In the genomic region with DNA sequence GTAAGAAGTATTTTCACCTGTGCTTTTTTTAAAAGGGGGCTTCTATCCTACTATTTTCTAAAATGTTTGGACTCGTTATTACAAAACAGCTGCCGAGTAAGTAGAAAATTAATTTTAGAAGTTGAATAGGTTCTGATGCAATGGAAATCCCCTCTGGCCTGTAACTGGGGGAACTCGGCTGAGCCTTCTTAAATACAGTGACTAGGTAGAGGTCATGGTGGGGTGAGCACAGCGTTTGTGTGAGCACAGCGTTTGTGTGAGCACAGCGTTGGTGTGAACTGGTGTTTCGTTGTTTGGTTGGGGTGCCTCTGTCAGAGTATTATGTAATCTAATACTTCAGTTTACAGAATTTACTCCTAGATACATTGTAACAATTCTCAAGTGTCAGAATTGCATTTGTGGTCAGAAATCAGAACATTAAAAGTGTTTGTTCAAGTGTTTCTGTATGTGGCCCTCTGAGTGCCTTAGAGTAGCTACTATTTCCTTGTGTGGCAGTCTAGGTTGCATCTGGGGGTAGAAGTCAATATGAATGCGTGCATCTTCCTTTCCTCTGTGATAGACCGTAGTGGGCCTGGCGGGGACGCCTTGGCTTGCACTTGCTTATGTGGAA, we compare ENCODE assay signal across 24 mouse cellular contexts. TPM values are rescaled to one million over a fixed set of nuclear protein-coding genes. Genes with fewer than 3 reads are reported as not detected.
A peak's percentile ranks its signal among the peaks of the same experiment; 100 is the strongest.
DNase-seq lines count a peak whose midpoint lies in the region; ATAC-seq and TF ChIP-seq lines count a peak whose summit lies in the region.
"Had no signal": no experiment of that assay in that cellular context is flagged by ENCODE, and none has a peak within 500 bp of the region (broad histone marks: within the 10 kb centered on the region; RNA-seq: fewer than 3 reads in every experiment).

No protein-coding gene starts in this region.

- intact Hi-C loops in left cerebral cortex, postnatal 25 days (cut with DNase I), result no loop called here

- H3K9ac ChIP-seq in liver, embryonic 14.5 days (replicated peaks), result no peak overlapping the region
- no peak overlapping the region for H3K9ac ChIP-seq in liver, postnatal 0 days (replicated peaks)
- no peak overlapping the region for H3K9ac ChIP-seq in liver, embryonic 15.5 days
- H3K9ac ChIP-seq: embryonic facial prominence, embryonic 13.5 days; forebrain, embryonic 12.5 days; hindbrain, embryonic 13.5 days; limb, embryonic 15.5 days; midbrain, embryonic 12.5 days had no signal

- no peak for DNase-seq in liver, embryonic 14.5 days (ENCODE audit: low read depth in 3 of 3, low spot score in 3 of 3)
- DNase-seq in liver, postnatal 0 days, result no peak
- peak; percentile 71 to 74 for DNase-seq in B cell, adult 2 months
- DNase-seq in left cerebral cortex, postnatal 25 days (ENCODE audit: low spot score in 2 of 2), result no peak
- no peak for DNase-seq in layer of hippocampus, adult 11-12 months (ENCODE audit: low spot score)
- no peak for DNase-seq in kidney, postnatal 4 days
- DNase-seq: adrenal gland, postnatal 10 days; cerebellum, adult 18-20 months; cerebellum, postnatal 36 days; embryo, embryonic 11 days; gastrocnemius, postnatal 25 days; kidney, adult 2 months; kidney, postnatal 10 days; left cerebral cortex, postnatal 4 days; lung, postnatal 10 days had no signal

- no peak for TF ChIP-seq EP300 in liver, embryonic 14.5 days (IDR thresholded peaks at IDR 0.05; ENCODE audit: low read depth)
- no peak for TF ChIP-seq EP300 in liver, postnatal 0 days (IDR thresholded peaks at IDR 0.05; ENCODE audit: low read depth)

- no peak overlapping the region; the same call in 1 of the 2 replicates for H3K4me2 ChIP-seq in liver, embryonic 14.5 days (ENCODE audit: low read depth)
- no peak overlapping the region for H3K4me2 ChIP-seq in liver, postnatal 0 days (ENCODE audit: low read depth, low read length)
- peak overlapping the region; percentile 16; the same call in 1 of the 2 replicates for H3K4me2 ChIP-seq in liver, embryonic 15.5 days
- H3K4me2 ChIP-seq: embryonic facial prominence, embryonic 13.5 days; forebrain, embryonic 12.5 days; hindbrain, embryonic 13.5 days; limb, embryonic 15.5 days; midbrain, embryonic 12.5 days had no signal

- peaks cover 56 to 58% of the 10 kb centered on the region in 2 experiments for H3K4me1 ChIP-seq in liver, embryonic 14.5 days (replicated peaks; ENCODE audit: control insufficient read depth in 2 of 2, insufficient read depth in 2 of 2, low read length in 1 of 2)
- peaks cover 39% of the 10 kb centered on the region for H3K4me1 ChIP-seq in liver, postnatal 0 days (ENCODE audit: insufficient read depth)
- H3K4me1 ChIP-seq in liver, embryonic 15.5 days (replicated peaks), result peaks cover 86% of the 10 kb centered on the region

- H3K9me3 ChIP-seq in liver, embryonic 14.5 days (ENCODE audit: control insufficient read depth, low read length), result no peaks in the 10 kb centered on the region
- no peaks in the 10 kb centered on the region for H3K9me3 ChIP-seq in liver, postnatal 0 days (ENCODE audit: low read length)
- H3K9me3 ChIP-seq in liver, embryonic 15.5 days (replicated peaks), result no peaks in the 10 kb centered on the region
- H3K9me3 ChIP-seq: embryonic facial prominence, embryonic 13.5 days; forebrain, embryonic 12.5 days; G1E; hindbrain, embryonic 13.5 days; limb, embryonic 15.5 days; midbrain, embryonic 12.5 days had no signal

- peak overlapping the region; percentile 96 for H3K27ac ChIP-seq in liver, embryonic 14.5 days
- no peak overlapping the region for H3K27ac ChIP-seq in liver, postnatal 0 days (ENCODE audit: low read depth)
- H3K27ac ChIP-seq in liver, embryonic 15.5 days (replicated peaks), result peak overlapping the region; percentile 97
- H3K27ac ChIP-seq: embryonic facial prominence, embryonic 13.5 days; forebrain, embryonic 12.5 days; hindbrain, embryonic 13.5 days; limb, embryonic 15.5 days; midbrain, embryonic 12.5 days had no signal

- H3K36me3 ChIP-seq in liver, embryonic 14.5 days (replicated peaks; ENCODE audit: control insufficient read depth, insufficient read depth, low read depth), result peaks cover 80% of the 10 kb centered on the region
- H3K36me3 ChIP-seq in liver, postnatal 0 days (replicated peaks; ENCODE audit: insufficient read depth, low read length), result peaks cover 75% of the 10 kb centered on the region
- peaks cover 89% of the 10 kb centered on the region for H3K36me3 ChIP-seq in liver, embryonic 15.5 days (replicated peaks)

- TF ChIP-seq CTCF in liver, embryonic 14.5 days (IDR thresholded peaks at IDR 0.05; ENCODE audit: low read depth), result no peak
- TF ChIP-seq CTCF in liver, postnatal 0 days (IDR thresholded peaks at IDR 0.05; ENCODE audit: low read depth), result no peak

- H3K4me3 ChIP-seq in liver, embryonic 14.5 days (ENCODE audit: insufficient read depth in 1 of 2, low read depth in 2 of 2, low read length in 2 of 2), result no peak overlapping the region
- no peak overlapping the region for H3K4me3 ChIP-seq in liver, postnatal 0 days (ENCODE audit: low read depth, low read length)
- H3K4me3 ChIP-seq in liver, embryonic 15.5 days (replicated peaks), result no peak overlapping the region
- H3K4me3 ChIP-seq: embryonic facial prominence, embryonic 13.5 days; forebrain, embryonic 12.5 days; hindbrain, embryonic 13.5 days; limb, embryonic 15.5 days; midbrain, embryonic 12.5 days had no signal

- no peak for ATAC-seq in liver, embryonic 14.5 days (ENCODE audit: insufficient read depth)
- no peak for ATAC-seq in liver, postnatal 0 days
- peak; percentile 60 for ATAC-seq in CD4-positive, CD25-positive, alpha-beta regulatory T cell, adult 4 months
- no peak for ATAC-seq in liver, embryonic 15.5 days (ENCODE audit: insufficient read depth)
- ATAC-seq: Patski had no signal

- H3K27me3 ChIP-seq in liver, embryonic 14.5 days (ENCODE audit: control insufficient read depth, insufficient read depth, low read length), result no peaks in the 10 kb centered on the region
- H3K27me3 ChIP-seq in liver, postnatal 0 days (ENCODE audit: insufficient read depth, low read length), result no peaks in the 10 kb centered on the region
- H3K27me3 ChIP-seq in liver, embryonic 15.5 days, result no peaks in the 10 kb centered on the region
- H3K27me3 ChIP-seq: embryonic facial prominence, embryonic 13.5 days; forebrain, embryonic 12.5 days; hindbrain, embryonic 13.5 days; limb, embryonic 15.5 days; midbrain, embryonic 12.5 days; Patski had no signal

- 89% methylated on average over 11 of the region's 11 CpGs for WGBS in liver, embryonic 14.5 days (ENCODE audit: insufficient replicate concordance)
- WGBS in liver, postnatal 0 days (ENCODE audit: insufficient replicate concordance), result 84% methylated on average over 11 of the region's 11 CpGs
- WGBS in liver, embryonic 15.5 days (ENCODE audit: insufficient replicate concordance), result 87% methylated on average over 11 of the region's 11 CpGs

RNA-seq across cellular contexts. Expression of a gene that starts 8.0 kb away (rescaled TPM):
- 40.8 and 45.8 TPM in 2 replicates for polyA plus RNA-seq in liver, embryonic 14.5 days (2012; rRNA removed)
- 49.0 and 54.7 TPM in 2 replicates for polyA plus RNA-seq in liver, embryonic 14.5 days (2014; fragmentation: Nextera tagmentation; extraction: Ambion mirVana)
- polyA plus RNA-seq in liver, postnatal 0 days (2015; fragmentation: Nextera tagmentation; extraction: Ambion mirVana), result 31.9 and 32.7 TPM in 2 replicates
- polyA plus RNA-seq in CD4-positive, CD25-positive, alpha-beta regulatory T cell, adult 4 months (2017; shearing (Covaris generic)), result 10 to 100 TPM; 54.0 to 64.9 TPM
- 53.5 and 59.8 TPM in 2 replicates for polyA plus RNA-seq in liver, embryonic 15.5 days (2015; fragmentation: Nextera tagmentation; extraction: Ambion mirVana)
- 100 to 1,000 TPM in 1 of 2 experiments, 10 to 100 TPM in 1; 93.7 to 110 TPM for total RNA-seq in left cerebral cortex, postnatal 25 days (2021)

RNA-seq across cellular contexts. Expression of a gene that starts 56.5 kb away (rescaled TPM):
- polyA plus RNA-seq in liver, embryonic 14.5 days (2012; rRNA removed), result 17.2 and 30.4 TPM in 2 replicates
- 46.6 and 49.1 TPM in 2 replicates for polyA plus RNA-seq in liver, embryonic 14.5 days (2014; fragmentation: Nextera tagmentation; extraction: Ambion mirVana)
- 40.8 and 40.9 TPM in 2 replicates for polyA plus RNA-seq in liver, postnatal 0 days (2015; fragmentation: Nextera tagmentation; extraction: Ambion mirVana)
- polyA plus RNA-seq in CD4-positive, CD25-positive, alpha-beta regulatory T cell, adult 4 months (2017; shearing (Covaris generic)), result 10 to 100 TPM; 44.1 to 58.3 TPM
- 42.5 and 42.9 TPM in 2 replicates for polyA plus RNA-seq in liver, embryonic 15.5 days (2015; fragmentation: Nextera tagmentation; extraction: Ambion mirVana)
- 10 to 100 TPM; 48.6 to 52.0 TPM for total RNA-seq in left cerebral cortex, postnatal 25 days (2021)

Comparison
In these comparisons a context has a peak if more than half of its experiments do, and no peak if none do; other contexts are left out.
1. DNase-seq: peak in B cell, adult 2 months (2 of 2); none in liver, embryonic 14.5 days (0 of 3), liver, postnatal 0 days (single experiment), left cerebral cortex, postnatal 25 days (0 of 2), layer of hippocampus, adult 11-12 months (single experiment) and kidney, postnatal 4 days (0 of 2).